Mouse (Mus musculus) cerebellum, postnatal 36 days (tissue): ENCODE measurements at regions not wholly inside any gene's neighbourhood (a gene's known extent, or its start where the extent isn't known, plus 50 kb on each side); places are given as distances from the start of the nearest gene placed in this dataset.
A peak's percentile ranks its signal among the peaks of the same experiment; 100 is the strongest.

ENCODE experiments used
- DNase-seq, 2 experiments: peaks; one replicate each; pipeline ENCODE4 v3.0.0; 2021 to 2022; ENCODE audit warnings: mixed read lengths in 2 of 2

DNA sequence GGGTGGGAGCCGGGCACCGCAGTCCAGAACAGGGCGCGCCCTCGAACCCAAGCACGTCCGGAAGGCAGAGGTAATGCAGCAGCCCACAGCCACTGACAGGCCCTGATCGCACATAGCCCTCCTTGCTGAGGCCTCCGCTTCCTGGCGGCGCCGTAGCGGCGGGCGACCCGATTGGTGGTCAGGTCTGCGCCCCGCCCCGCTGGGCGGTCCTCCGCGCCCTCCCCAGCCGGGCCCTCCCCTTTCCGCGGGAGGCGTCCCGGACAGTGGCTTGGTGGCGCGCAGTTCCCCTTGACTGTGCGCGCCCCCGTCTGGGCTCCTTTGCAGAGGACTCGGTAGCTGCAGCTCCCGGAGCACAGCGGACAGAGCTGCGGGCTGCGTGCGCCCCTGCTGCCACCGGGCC is 375.5 kb upstream of the Asap2 start:
- peak; percentile 1 to 3 for DNase-seq
